Mouse (Mus musculus): ENCODE results near the gene Tnfsf12.

- TF ChIP-seq CTCF (IDR thresholded peaks at IDR 0.05) (no peak), POLR2A (IDR thresholded peaks at IDR 0.05; ENCODE audit: insufficient read depth, low read depth, low read length) (no peak)
Observed at GRCm38 (mm10) chr11:69703814-69704612, 8.4 kb upstream of the Tnfsf12 start.
